Mouse (Mus musculus): ENCODE measurements around the gene Ropn1l.

- TF ChIP-seq NELFE (IDR thresholded peaks at IDR 0.05; ENCODE audit: low read depth, low read length) (no peak), CTCF (conservative IDR thresholded peaks at IDR 0.05 in 1 of 2, IDR thresholded peaks at IDR 0.05 in 1 of 2; ENCODE audit: low read depth in 2 of 2, low read length in 2 of 2) (no peak), RAD21 (IDR thresholded peaks at IDR 0.05; ENCODE audit: low read depth, low read length) (no peak)
Observed at GRCm38 (mm10) chr15:31396755-31397154, 56.8 kb downstream of the Ropn1l start.
